Mouse (Mus musculus) liver, postnatal 0 days (tissue): ENCODE measurements around the gene Lck.

Experiments used
- CTCF ChIP-seq: sonication (generic); IDR thresholded peaks from 2 replicates; pipeline ENCODE4 v1.5.1; 2016; ENCODE audit warnings: antibody characterized with exemption, low read depth
- EP300 ChIP-seq: IDR thresholded peaks from 2 replicates; pipeline ENCODE4 v1.6.1; 2016; ENCODE audit warnings: antibody characterized with exemption, low read depth, mild to moderate bottlenecking

DNA sequence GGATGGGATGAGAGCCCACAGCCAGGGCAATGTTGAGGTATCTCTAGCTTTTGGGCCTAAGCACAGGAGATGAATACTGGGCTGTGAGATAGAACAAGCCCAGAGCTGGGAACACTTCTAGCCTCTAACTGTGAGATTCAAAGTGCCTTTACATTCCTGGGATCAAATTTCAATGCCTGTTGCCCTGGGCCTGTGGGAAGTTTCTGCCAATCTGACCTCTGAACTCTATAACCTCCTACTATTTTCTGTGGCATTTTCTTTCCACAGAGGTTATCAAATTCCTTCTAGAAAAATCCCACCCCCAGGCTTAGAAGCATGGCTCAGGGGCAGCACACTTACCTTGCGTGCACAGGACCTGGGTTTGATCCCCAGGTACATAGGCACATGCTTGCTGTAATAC lies 23.1 kb downstream of the Lck start:
- no peak for TF ChIP-seq CTCF
- TF ChIP-seq EP300, result no peak
